Mouse (Mus musculus) lung, postnatal 4 days (tissue): ENCODE results near the gene Lama4.

ENCODE experiments used
- DNase-seq, 2 experiments: peaks; one replicate each; pipeline ENCODE4 v3.0.0; 2021

Lama4 gene

DNA sequence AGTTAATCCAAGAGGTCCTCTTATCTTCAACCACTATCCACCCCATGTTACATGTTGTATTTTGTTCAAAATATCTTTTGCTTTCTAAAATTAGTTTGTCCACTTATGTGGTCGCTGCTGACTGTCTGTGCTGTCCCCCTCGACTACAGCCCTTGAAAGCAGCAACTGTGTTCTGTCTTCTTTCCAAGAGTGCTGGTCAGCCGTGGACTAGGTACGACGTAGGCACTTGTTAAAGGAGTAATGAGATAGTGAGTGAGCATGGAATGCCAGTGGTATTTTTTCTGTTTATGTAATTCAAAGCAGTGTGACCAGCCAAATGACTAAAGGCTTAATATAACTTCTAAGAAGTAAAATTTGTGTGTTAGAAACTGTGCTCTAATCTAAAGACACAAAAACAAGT is 90.7 kb downstream of the Lama4 start:
- DNase-seq: no peak

DNA sequence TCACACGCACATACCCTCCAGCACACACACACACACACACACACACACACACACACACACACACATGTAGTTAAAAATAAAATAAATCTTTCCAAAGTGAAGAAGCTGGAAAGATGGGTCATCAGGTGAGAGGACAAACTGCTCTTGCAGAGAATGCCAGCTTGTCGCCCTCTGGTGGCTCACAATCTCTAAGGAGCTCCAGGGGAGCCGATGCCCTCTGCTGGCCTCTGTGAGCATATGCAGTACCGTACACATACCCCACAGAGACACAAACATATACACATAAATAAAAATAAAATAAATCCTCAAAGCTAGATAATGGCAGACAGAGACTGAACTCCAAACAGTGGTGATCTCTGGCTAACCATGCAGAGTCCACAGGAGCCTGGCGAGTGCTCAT is 99.4 kb downstream of the Lama4 start:
- DNase-seq: peak in 1 of 2 experiments; percentile 42

DNA sequence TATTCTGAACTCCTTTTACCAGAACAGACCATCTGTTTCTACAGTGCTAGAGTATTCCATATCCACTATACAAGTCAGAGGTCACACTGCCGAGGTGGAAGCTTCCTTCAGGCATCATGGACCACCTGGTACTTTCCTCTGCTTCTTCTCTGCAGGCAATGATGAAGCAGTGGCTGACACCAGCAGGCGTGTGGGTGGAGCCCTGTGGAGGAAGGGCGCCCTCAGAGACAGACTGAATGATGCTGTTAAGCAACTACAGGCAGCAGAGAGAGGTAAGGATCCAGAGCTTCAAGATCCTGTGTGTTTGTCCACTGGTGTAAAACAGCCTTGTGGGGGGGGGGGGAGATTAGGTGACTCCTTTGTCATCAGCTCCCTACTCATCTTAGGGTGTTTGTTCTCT is 100.1 kb downstream of the Lama4 start:
- DNase-seq: no peak

DNA sequence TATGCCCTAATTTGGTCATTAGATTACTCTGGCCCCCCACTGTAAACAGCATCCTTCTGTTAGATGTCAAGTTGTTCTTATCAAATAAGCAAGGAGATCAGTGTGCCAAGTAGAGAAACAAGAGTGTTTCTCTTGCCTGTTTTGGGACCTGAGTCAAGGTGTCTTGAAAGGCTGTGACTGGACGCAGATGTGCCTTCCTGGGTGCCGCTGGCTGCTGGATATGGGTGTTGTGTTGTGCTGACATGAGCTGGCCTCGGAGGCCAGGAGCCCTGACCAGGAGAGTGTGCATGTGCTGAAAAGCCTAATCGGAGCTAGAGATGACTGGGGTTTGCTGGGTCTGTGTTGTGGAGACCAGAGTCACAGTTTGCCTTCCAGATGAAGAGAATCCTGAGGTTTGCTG is 100.7 kb downstream of the Lama4 start:
- no peak for DNase-seq

DNA sequence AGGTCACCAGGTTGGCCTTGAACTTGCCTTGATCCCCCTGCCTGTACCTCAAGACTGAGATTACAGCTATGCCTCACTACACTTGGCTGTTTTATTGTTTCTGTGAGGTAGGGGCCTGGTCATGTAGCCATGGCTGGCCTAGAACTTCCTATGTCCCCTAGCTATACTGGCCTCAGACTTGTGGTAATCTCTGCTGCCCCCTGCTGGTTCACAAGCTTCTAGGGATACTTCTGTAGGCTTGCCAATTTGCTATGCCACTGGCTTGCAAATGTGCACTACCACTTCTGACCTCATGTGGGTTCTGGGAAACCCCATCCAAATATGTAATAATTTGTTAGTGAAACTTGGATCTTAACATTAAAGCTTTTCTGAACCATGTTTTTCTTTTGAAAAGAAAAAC is 101.6 kb downstream of the Lama4 start:
- peak; percentile 53 to 80 for DNase-seq

DNA sequence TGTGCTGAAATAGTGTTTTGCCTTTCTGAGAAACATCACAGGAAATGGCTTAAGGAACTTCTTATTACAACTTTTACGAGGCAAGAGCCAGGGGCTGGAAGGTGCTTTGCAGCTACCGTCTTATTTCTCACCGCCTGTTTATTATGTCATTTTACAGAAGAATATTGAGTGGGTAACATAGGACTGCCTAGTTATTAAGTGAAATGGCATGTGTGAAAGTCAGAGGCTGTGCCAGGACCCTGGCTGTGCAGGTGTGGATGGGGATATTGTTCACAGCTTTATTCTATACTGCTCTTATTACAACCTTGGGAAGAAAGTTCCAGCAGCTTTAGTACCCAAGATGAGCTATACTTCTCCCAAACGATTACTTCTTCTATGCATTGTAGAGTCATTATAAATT is 106.7 kb downstream of the Lama4 start:
- no peak for DNase-seq

DNA sequence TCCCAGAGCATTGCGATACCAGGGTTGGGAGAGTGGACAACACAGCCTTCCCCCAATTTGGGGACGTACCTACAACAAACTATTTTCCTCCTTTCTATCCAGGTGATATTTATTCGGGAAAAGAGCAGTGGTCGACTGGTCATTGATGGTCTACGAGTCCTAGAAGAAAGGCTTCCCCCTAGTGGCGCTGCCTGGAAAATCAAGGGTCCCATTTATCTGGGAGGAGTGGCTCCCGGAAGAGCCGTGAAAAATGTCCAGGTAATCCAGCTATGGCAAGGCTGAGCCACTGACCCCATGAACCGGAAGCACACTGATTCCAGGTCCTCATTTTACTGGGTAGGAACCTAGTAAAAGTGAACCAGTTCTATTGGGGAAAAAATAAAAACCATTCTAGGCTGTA is 131.7 kb downstream of the Lama4 start:
- DNase-seq: peak in 1 of 2 experiments; percentile 35

DNA sequence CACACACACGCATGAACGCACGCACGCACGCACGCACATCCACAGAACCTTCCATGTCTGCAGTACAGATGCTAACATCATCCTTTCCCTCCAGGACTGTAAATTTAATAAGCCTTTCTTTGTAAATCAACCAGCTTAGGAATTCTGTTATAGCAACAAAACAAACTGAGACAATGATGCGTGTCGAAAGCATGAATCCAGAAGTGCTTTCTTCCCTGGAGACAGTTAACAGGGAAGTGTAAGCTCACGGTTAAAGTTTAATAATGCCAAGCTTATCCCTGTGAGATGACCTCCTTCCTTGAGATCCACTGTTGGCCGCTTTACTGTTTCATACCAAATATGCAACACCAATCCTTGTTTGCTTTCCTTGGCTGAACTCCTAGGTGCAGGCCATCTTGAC is 133.4 kb downstream of the Lama4 start:
- DNase-seq: no peak

DNA sequence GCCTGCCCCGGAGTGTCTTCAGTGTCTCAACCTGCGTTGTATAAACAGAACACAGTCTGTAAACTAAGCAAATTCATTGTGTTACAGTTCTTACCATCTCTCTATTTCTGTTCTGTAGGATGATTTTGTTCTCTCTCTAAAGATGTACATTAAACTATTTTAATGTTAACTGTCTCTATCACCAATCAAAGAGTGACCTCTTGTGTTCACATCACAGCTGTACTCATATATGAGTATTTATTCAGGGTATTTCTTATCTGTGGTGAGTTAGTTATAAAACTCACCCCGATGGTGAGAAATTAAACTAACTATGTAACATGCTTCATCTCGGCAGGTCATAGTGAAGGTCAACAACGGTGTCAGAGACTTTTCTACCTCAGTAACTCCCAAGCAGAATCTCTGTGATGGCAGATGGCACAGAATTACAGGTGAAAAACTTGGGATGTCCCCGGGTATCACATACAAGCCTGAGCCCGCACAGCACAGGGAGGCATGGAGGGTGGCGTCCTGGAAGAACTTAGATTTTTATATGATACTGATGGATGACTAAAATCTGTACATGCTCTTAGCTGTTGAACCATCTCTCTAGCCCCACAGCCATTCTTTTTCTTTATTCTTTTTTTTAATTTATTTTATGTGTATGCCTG is 139.6 kb downstream of the Lama4 start:
- no peak for DNase-seq

DNA sequence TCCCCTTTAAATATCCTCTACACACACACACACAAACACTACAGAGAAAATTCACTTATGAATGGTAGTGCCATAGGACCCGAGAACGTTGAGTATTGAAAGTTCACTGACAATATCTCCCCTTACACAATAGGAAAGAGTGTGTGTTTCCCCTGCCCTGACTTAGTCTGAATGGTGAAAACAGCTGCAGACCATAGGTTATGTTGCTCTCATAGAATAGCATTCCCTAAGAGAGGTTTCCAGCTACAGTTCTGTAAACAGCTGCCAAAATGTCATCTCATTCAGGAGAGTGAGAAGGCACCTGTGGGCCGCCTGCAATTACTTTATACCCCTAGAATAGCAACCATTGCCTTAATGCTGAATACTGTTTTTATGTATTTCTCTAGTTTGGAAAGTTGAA is 141.1 kb downstream of the Lama4 start:
- DNase-seq: no peak

DNA sequence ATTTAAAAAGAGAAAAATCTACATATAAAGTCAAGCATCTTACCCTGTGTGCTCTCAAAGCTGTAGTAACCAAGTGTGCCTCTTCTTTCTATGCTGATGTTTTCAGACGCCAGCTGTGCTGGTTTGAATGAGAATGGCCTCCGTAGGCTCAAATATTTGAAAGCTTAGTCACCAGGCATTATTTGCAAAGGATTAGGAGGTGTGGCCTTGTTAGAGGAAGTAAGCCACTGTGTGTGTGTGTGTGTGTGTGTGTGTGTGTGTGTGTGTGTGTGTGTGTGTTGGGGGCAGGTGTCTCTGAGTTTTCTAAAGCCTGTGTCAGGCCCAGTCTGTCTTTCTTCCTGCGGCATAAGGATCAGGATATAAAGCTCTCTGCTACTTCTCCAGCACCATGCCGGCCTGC is 141.6 kb downstream of the Lama4 start:
- no peak for DNase-seq

DNA sequence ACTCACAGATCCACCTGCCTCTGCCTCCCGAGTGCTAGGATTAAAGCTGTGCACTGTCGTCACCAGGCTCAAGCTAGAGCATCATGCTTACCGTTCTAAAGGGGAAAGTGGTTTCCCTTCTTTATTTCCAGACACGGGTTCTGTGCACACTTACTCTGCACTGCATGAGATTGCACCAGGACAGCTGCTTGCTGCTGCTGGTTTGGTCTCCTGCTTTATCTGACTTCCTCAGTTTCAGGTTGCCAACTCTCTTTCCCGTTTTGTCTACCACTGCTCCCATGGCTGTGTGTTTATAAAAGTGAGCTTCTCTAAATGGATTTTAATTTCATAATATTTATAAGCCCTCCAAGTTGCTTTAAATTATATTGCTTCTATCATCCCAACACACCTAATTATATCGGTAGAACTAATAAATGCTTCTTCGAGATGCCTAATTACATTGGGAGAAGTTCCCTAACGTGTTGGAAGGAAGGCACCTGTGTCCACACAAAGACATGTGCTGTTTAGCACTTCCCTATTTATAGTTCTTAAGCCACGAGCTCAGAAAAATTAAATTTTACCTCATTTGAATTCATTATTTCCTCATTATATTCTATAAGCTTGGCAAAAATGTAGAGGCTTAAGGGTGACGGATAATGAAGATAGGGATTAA is 143.6 kb downstream of the Lama4 start:
- no peak for DNase-seq

DNA sequence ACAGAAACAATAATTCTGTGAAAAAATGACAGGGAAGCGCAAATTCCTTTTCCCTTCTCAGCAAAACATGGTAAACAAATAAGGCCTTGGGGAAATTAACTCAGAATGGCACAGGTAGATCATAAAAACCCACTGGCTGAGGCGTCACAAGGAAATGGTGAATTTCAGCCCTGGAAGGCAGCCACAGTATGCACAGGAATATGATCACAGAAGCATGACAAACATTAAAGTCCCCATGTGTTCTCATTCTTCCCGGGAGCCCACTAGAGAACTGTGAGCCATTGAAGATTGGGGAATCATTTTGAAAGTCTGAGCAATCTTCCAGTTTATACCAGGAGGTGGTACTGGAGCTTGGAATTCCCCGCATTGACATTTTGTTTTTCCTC is 144.2 kb downstream of the Lama4 start:
- DNase-seq: no peak

DNA sequence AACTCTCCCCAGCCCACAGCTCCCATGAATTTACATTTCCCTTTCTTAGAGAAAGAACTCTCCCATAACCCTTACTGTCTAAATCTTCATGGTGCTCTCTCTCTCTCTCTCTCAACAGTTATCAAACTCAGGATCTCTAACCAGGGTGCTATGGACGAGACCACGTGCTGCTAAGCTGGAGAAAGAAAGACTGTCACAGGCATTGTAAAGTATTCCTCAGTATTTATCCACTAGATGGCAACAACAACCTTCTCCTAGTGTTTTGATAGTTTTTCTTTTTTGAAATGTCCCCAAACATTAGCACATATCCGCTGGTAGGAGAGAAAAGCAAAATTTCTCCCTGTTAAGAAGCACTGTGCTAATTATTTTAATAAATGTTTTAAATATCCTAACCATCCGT is 156.1 kb downstream of the Lama4 start:
- no peak for DNase-seq

DNA sequence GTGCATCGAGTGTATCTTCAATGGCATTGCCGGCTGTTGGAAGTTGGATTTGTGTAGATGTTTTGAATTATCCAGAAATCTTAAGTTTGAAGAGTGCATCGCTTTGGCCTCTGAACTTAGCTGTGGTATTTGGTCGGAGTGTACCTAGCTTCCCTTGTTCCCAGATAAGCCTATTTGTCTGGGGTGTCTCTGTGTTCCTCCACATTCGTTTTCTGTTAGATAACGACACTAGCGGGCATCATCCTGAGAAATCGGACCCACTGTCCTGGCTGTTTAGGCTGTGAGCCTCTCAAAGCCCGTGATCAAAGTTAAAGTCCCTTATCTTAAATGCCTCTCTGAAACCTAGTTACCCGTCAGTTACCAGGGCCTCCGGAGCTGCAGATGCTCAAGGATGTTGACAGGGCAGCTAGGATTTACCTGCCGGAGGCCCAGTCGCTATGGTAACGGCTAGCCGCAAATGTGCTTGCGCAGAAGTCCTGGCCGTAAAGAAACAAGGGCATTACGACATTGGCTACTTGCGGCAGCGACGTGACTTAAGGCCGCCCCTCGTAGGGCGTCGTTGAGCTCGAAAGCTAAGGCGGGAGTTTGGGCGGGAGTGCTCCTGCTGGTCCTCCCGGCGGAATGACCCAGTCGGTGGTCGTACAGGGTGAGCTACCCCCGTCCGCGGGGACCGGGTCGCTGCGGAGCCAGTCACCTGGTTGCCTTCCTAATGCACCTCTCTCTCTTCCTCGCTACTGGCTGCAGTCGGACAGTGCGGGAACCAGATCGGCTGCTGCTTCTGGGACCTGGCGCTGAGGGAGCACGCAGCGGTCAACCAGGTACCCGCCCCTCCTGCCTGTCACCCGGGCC is 168.4 kb downstream of the Lama4 start, which contains the start of the genes Fam229b and Tube1:
Gene Fam229b, minus strand, starts transcription at position 453 of the 849 bp plus-strand sequence.
Gene Tube1, plus strand, starts transcription at position 515 of the 849 bp plus-strand sequence.
- peak; percentile 92 to 93 for DNase-seq

DNA sequence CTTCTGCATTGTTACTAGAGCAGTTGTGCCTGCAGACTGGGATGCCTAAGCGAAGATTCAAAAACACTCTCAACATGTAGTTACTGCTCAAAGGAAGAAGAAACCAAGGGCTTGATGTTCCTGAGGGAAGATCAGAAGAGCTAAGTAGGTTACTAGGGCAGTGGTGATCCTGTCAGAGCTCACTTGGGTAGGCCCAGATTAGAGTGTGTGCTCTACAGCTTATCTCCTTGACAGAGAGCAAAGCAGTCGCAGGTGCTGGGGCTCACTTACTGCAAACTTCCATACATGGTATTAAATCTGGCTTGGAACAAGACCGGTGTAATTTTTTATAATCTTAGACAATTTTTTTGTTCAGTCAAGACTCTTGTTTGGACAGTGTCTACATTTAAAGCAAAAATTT is 172.5 kb downstream of the Lama4 start:
- DNase-seq: no peak

DNA sequence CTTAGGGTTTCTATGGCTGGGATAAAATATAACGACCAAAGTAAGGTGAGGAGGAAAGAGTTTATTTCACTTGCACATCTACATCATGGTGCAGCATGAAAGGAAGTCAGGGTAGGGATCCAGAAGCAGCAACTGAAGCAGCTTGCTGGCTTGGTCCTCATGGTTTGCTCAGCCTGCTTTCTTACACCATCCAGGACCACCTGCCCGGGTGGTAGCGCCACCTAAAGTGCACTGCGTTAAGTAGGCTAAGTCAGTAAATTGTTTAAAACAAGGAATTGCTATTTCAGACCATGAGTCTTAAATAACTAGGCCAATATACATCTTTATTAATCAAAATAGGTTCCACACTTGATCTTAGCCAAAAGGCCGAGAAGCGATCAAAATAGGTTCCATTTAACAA is 173.4 kb downstream of the Lama4 start:
- no peak for DNase-seq

DNA sequence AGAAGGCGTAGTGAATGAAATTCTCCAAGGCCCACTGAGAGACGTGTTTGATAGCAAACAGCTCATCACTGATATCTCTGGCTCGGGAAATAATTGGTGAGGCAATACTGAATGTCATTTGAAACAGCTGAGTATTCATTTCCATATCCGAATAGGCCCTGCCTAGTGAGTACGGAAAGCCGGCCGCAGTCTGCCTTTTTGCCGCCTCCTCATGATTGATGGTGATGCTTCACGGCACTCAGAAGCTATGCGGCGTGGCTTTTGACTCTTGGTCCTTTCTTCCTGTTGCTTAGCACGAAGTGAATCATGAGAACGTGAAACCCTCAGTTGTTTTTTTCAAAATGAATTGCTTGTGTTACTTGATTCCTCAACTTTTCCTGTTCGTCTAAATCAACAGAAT is 175.5 kb downstream of the Lama4 start:
- no peak for DNase-seq

DNA sequence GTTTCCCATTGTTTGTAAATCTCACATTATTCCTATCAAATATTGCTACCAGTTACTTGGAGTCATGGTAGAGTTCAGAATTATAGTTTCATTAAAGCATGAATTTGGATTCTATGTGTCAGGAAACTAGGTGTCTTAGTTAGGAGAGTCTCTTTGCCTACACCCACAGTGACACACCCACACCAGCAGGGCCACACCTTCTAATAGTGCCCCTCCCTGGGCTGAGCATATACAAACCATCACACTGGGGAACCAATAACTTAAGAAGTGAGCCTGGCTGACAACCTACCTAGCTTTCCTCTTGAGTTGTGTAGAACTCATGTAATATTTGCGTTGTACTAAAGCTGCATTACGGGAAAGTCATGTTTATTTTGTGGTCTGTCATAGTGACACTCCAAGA is 176.1 kb downstream of the Lama4 start:
- no peak for DNase-seq

DNA sequence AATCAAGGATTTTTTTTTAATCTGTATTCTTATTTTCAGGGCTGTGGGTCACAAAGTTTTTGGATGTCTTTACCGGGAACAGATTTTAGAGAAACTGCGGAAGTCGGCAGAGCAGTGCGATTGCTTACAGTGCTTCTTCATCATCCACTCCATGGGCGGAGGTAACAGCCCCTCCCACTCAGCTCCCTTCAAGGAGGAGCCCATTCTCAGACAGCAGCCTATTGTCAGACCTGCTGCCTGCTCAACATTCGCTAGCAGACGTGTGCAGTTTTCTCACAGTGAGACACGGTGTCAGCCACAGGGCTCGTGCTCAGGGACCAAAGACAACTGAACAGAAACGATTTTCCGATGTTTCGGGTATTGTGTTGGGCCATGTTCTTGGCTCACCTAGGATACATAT is 176.9 kb downstream of the Lama4 start:
- no peak for DNase-seq

DNA sequence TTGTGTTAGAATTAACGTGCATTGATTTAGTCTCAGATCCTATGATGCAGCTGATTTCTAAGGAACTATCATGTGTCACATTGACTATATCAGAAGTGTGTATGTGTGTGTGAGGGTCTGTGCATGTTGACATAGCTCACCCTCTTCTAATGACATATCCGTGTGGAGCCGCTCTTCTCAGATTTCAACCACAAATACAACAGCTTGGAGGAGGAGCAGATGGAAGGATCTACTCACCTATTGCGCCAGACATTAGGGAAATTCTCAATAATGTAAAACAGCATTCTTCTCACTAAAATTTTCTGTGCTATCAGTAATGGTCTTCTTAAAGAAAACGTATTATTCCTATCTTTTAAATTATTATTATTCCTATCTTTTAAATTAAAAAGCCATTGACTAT is 191.4 kb downstream of the Lama4 start:
- no peak for DNase-seq

DNA sequence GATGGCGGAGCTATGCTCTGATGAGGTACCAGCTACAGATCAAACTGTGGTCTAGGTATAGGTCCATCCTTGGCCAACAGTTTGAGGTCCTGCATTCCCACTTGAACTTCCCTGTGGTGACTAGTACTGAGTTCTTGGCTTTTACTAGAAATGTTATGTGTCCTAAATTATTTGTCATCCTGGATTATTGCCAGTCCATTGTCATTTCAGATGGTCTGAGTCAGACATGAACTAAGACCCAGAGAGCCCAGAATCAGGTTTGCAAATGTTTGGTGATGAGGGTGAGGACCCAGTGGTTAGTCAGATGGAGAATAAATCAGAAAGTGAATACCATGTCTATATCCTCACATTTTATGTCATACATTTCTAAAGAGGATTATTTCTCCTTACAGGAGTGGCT is 192.0 kb downstream of the Lama4 start:
- no peak for DNase-seq

DNA sequence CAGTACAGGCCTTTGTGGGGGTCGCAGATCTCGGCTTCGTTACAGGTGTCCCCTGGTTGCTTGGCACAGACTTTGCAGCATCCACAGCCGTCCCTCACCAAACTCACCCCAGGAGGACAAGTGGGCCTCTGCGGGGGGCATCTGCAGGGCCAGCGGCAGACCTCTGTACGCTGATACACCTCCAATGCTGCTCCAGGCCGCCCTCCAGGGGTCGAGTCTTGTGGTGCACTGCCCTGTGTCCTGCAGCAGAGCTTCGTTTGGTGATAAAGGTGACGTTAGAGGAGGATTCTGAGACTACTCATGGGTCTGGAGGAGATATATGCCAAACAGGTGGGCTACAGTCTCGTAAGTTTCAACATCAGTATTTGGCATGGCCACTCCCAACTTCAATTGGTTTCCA is 193.0 kb downstream of the Lama4 start:
- DNase-seq: no peak
